Mouse (Mus musculus) midbrain, embryonic 11.5 days (tissue): Measurements from ENCODE around the gene Taf4. TPM values are rescaled to one million over a fixed set of nuclear protein-coding genes. Genes with fewer than 3 reads are reported as not detected.

Experiments used
- ATAC-seq: fragments of 200-750 bp; cut with Nextera tagmentation; 2 replicates; pipeline ENCODE4 v1.8.0; 2017; ENCODE audit warnings: moderate TSS enrichment, moderate library complexity; ENCODE audit not compliant: low FRiP score
- DNase-seq: peaks from one replicate; pipeline ENCODE4 v3.0.0; 2015; ENCODE audit warnings: low spot score; ENCODE audit errors: missing footprints
- H3K27ac ChIP-seq: fragments of 300-500 bp; sonication (generic); 2 replicates; pipeline ENCODE4 v1.5.1; 2014; ENCODE audit warnings: low read depth, low read length
- H3K27me3 ChIP-seq: fragments of 300-500 bp; sonication (generic); 2 replicates; pipeline ENCODE4 v1.6.1; 2014; ENCODE audit warnings: mild to moderate bottlenecking, low read length, moderate library complexity, mixed read lengths; ENCODE audit not compliant: control insufficient read depth, insufficient read depth
- H3K36me3 ChIP-seq: fragments of 300-500 bp; sonication (generic); 2 replicates; pipeline ENCODE4 v1.6.1; 2014; ENCODE audit warnings: mild to moderate bottlenecking, low read length, moderate library complexity, mixed read lengths; ENCODE audit not compliant: control insufficient read depth, insufficient read depth
- H3K4me1 ChIP-seq: fragments of 300-500 bp; sonication (generic); 2 replicates; pipeline ENCODE4 v1.6.1; 2014; ENCODE audit warnings: low read length; ENCODE audit not compliant: control insufficient read depth, insufficient read depth
- H3K4me2 ChIP-seq: fragments of 300-500 bp; sonication (generic); 2 replicates; pipeline ENCODE4 v1.6.1; 2014; ENCODE audit warnings: mild to moderate bottlenecking, moderate library complexity
- H3K4me3 ChIP-seq: fragments of 300-500 bp; sonication (generic); 2 replicates; pipeline ENCODE4 v1.5.1; 2014; ENCODE audit warnings: low read depth, low read length
- H3K9ac ChIP-seq: fragments of 300-500 bp; sonication (generic); 2 replicates; pipeline ENCODE4 v1.6.1; 2014; ENCODE audit warnings: low read length
- H3K9me3 ChIP-seq: fragments of 300-500 bp; sonication (generic); 2 replicates; pipeline ENCODE4 v1.6.1; 2016; ENCODE audit warnings: low read length; ENCODE audit not compliant: control insufficient read depth
- WGBS: fragments of 180-500 bp; shearing (Covaris S2); extraction: QIAGEN DNeasy Blood & Tissue Kit; methylation state at CpG from one replicate; pipeline ENCODE4 v1.1.7; 2014; 5-methylcytosine and 5-hydroxymethylcytosine counted together
- polyA plus RNA-seq: library from polyadenylated mRNA; unstranded; fragments of >200 nt; fragmentation: Nextera tagmentation; extraction: Ambion mirVana; gene quantifications from 2 replicates; pipeline ENCODE4 v1.2.1, GENCODE M21; 2014

The Taf4 gene
- polyA plus RNA-seq, 1 experiment from 2014 or later: 6.0 TPM

GRCm38 (mm10) chr2:179989098-179989497 lies 12.7 kb upstream of the Taf4 start:
- DNase-seq (no peak), ATAC-seq (no peak)
- Histone ChIP-seq H3K4me2 (no peak overlapping the region), H3K27me3 (no peaks in the 10 kb centered on the region), H3K9ac (no peak overlapping the region), H3K9me3 (no peaks in the 10 kb centered on the region), H3K36me3 (no peaks in the 10 kb centered on the region), H3K4me1 (no peaks in the 10 kb centered on the region), H3K27ac (no peak overlapping the region), H3K4me3 (no peak overlapping the region)
- 47% methylated on average over 1 of the region's 1 CpGs for WGBS

- H3K4me1 ChIP-seq: no peaks in the 10 kb centered on the region
- H3K36me3 ChIP-seq: no peaks in the 10 kb centered on the region
- DNase-seq: no peak
- WGBS: 79% methylated on average over 10 of the region's 10 CpGs
- no peak overlapping the region for H3K4me3 ChIP-seq
- no peak for ATAC-seq
- H3K9ac ChIP-seq: no peak overlapping the region
- H3K4me2 ChIP-seq: no peak overlapping the region
- H3K27ac ChIP-seq: no peak overlapping the region
- no peaks in the 10 kb centered on the region for H3K9me3 ChIP-seq
- no peaks in the 10 kb centered on the region for H3K27me3 ChIP-seq
Measured at GRCm38 (mm10) chr2:179986437-179987022, 10.1 kb upstream of the Taf4 start.

- Histone ChIP-seq H3K36me3 (no peaks in the 10 kb centered on the region), H3K4me1 (no peaks in the 10 kb centered on the region), H3K9ac (no peak overlapping the region), H3K4me3 (no peak overlapping the region), H3K27me3 (no peaks in the 10 kb centered on the region), H3K4me2 (no peak overlapping the region), H3K9me3 (no peaks in the 10 kb centered on the region), H3K27ac (no peak overlapping the region)
- 84% methylated on average over 1 of the region's 1 CpGs for WGBS
- ATAC-seq (no peak), DNase-seq (no peak)
Measured at GRCm38 (mm10) chr2:179985695-179986094, 9.2 kb upstream of the Taf4 start.

GRCm38 (mm10) chr2:179984830-179985229 lies 8.4 kb upstream of the Taf4 start:
- Histone ChIP-seq H3K4me1 (no peaks in the 10 kb centered on the region), H3K4me2 (no peak overlapping the region), H3K9me3 (no peaks in the 10 kb centered on the region), H3K9ac (no peak overlapping the region), H3K4me3 (no peak overlapping the region), H3K27ac (no peak overlapping the region), H3K36me3 (no peaks in the 10 kb centered on the region), H3K27me3 (no peaks in the 10 kb centered on the region)
- WGBS: 48% methylated on average over 7 of the region's 7 CpGs
- DNase-seq (no peak), ATAC-seq (no peak)

- no peaks in the 10 kb centered on the region for H3K9me3 ChIP-seq
- H3K27me3 ChIP-seq: 0 out of 2 replicates have a peak, but pooled peaks cover 3% of the 10 kb centered on the region
- WGBS: 89% methylated on average over 3 of the region's 3 CpGs
- no peak overlapping the region for H3K9ac ChIP-seq
- no peak overlapping the region for H3K4me3 ChIP-seq
- DNase-seq (peak; percentile 72), ATAC-seq (no peak)
- H3K27ac ChIP-seq: no peak overlapping the region
- no peaks in the 10 kb centered on the region for H3K36me3 ChIP-seq
- no peak overlapping the region for H3K4me2 ChIP-seq
- H3K4me1 ChIP-seq: peaks cover 1% of the 10 kb centered on the region; the same call in 1 of the 2 replicates
Measured at GRCm38 (mm10) chr2:179982715-179983114, 6.3 kb upstream of the Taf4 start.

- Histone ChIP-seq H3K4me3 (no peak overlapping the region), H3K4me2 (no peak overlapping the region), H3K27me3 (0 out of 2 replicates have a peak, but pooled peaks cover 3% of the 10 kb centered on the region), H3K27ac (no peak overlapping the region), H3K9me3 (no peaks in the 10 kb centered on the region), H3K36me3 (no peaks in the 10 kb centered on the region), H3K4me1 (peaks cover 4% of the 10 kb centered on the region; the same call in 1 of the 2 replicates), H3K9ac (no peak overlapping the region)
- 53% methylated on average over 4 of the region's 4 CpGs for WGBS
- ATAC-seq (no peak), DNase-seq (peak; percentile 75)
Measured at GRCm38 (mm10) chr2:179980616-179981015, 4.2 kb upstream of the Taf4 start.

GRCm38 (mm10) chr2:179979836-179980235 lies 3.4 kb upstream of the Taf4 start:
- Histone ChIP-seq H3K9ac (no peak overlapping the region), H3K4me2 (no peak overlapping the region)
- WGBS: 74% methylated on average over 8 of the region's 8 CpGs

GRCm38 (mm10) chr2:179978250-179978649 lies 1.8 kb upstream of the Taf4 start:
- Histone ChIP-seq H3K4me1 (peaks cover 23% of the 10 kb centered on the region), H3K9me3 (no peaks in the 10 kb centered on the region), H3K36me3 (no peaks in the 10 kb centered on the region), H3K9ac (no peak overlapping the region), H3K27ac (no peak overlapping the region), H3K4me3 (no peak overlapping the region), H3K27me3 (0 out of 2 replicates have a peak, but pooled peaks cover 3% of the 10 kb centered on the region), H3K4me2 (no peak overlapping the region)
- 69% methylated on average over 3 of the region's 3 CpGs for WGBS
- DNase-seq (no peak), ATAC-seq (no peak)

More at GRCm38 (mm10) chr2:179979836-179980235, 3.4 kb upstream of the Taf4 start:
- Histone ChIP-seq H3K36me3 (no peaks in the 10 kb centered on the region), H3K9me3 (no peaks in the 10 kb centered on the region), H3K4me3 (no peak overlapping the region), H3K4me1 (peaks cover 8% of the 10 kb centered on the region), H3K27ac (no peak overlapping the region), H3K27me3 (0 out of 2 replicates have a peak, but pooled peaks cover 3% of the 10 kb centered on the region)
- ATAC-seq (no peak), DNase-seq (peak; percentile 72)

GRCm38 (mm10) chr2:179977344-179978025 lies 1.0 kb upstream of the Taf4 start:
- Histone ChIP-seq H3K4me3 (peak overlapping the region; percentile 90), H3K27me3 (0 out of 2 replicates have a peak, but pooled peaks cover 3% of the 10 kb centered on the region), H3K9ac (peak overlapping the region; percentile 91), H3K27ac (peak overlapping the region; percentile 92), H3K4me2 (peak overlapping the region; percentile 58), H3K9me3 (no peaks in the 10 kb centered on the region), H3K36me3 (no peaks in the 10 kb centered on the region), H3K4me1 (peaks cover 28% of the 10 kb centered on the region)
- WGBS: 14% methylated on average over 10 of the region's 10 CpGs
- ATAC-seq (no peak), DNase-seq (peak; percentile 88)
